Mouse (Mus musculus) MN1 (cell line): ENCODE data around the gene Eif2b1.
"Not testable (repeated sequence)": the region's sequence is repeated elsewhere in the genome, so short reads cannot be mapped to it uniquely, and the experiment has no call there.

ENCODE experiments used
- DNase-seq: peaks from one replicate; pipeline ENCODE4 v3.0.0-alpha.2; 2016; ENCODE audit warnings: low spot score

Eif2b1 gene

DNA sequence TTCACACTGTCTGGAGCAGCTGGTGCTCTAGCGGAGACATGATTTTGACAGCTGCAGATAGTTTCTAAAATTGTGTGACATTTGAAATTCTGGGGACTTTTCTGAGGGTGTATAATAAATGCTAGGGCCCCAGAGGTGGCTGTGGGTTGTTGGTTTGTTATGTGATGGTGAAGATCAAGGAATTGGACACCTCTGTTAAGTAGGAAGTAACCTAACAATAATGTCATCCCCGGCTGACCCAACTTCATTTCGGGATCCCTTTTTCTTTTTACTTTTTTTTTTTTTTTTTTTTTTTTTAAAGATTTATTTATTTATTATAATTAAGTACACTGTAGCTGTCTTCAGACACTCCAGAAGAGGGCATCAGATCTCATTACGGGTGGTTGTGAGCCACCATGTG is 28.2 kb downstream of the Eif2b1 start:
- not testable (repeated sequence) for DNase-seq

DNA sequence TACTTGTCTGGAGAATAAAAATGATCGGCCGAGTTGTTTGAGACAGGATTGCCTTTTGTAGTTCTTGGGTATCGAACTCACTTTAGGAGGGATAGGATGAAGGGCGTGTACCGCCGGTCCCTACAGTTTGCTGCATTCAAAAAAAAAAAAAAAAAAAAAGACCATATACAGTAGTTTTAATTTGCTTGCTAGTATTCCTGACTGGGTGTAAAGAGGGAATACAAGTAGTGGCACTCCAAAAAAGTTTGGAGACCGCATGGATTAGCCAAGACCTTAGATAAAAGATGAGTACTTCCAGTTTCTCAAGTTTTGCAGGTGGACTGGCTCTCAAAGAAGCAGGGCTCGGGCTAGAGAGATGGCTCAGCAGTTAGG is 37.3 kb downstream of the Eif2b1 start:
- DNase-seq = no peak

DNA sequence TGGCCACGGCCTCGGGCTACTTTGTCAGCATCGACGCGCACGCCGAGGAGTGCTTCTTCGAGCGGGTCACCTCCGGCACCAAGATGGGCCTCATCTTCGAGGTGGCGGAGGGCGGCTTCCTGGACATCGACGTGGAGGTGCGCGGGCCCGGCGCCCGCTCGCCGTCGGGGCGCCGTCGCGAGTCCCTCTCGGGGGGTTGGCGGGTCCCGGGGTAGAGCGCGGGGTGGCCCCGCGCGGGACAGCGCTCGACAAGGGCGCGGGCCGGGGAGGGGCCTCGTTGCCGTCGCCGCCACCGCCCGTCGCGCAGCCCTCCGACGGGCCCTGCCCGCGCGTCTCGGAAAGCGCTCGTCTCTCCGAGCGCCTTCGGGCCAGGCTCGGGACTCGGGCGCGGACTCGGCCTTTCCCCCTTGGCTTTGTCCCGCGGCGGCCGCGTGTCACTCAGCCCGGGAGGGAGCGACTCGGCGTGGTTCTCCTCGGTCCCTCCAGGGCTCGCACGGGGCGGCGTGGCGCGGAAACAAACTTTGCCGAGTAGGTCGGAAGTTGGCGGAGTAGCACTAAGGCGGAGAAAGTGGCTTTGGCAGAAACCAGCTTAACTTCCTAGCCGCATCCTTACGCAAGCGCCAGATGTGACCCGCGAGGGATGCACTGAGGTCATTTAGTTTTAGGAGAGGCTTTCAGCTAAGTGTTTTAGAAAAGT is 37.9 kb downstream of the Eif2b1 start:
- peak; percentile 55 for DNase-seq

DNA sequence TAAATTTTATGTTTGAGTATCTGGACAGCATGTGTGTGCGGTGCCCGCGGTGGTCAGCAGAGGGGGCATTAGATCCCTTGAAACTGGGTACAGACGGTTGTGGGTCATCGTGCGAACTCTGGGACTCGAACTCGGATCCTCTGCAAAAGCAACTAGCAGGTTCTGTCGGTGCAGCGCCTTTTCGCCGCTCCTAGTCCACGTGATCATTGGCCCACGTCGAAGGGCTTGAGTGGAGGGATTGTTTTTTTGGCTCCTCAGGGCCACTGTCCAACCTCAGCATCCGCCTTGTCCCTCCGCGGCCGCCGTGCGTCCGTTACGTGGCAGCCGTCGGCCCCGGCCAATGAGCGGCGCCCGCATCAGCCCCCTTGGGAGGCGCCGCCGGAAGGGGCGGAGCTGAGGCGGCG is 38.5 kb downstream of the Eif2b1 start, which contains the start of gene Tmed2:
Gene Tmed2 (plus strand): TSS at position 313 of the 404 bp plus-strand sequence.
- peak; percentile 89 for DNase-seq

DNA sequence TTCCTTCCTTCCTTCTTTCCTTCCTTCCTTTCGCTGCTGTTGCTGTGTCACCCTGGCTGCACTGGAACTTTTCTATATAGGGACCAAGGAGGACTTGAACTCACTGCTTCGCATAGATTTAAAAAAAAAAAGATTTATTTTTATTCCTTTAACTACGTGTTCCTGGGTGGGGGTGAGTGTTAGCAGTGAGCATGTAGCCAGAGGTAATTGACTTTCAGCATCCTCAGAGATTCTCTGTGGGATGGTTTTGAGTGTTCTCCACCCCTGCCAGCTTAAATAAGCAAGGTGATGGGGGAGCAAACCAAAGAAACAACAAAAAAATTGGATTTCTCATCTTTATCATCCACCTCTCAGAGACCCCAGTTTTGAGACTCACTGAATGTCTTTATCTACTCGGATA is 39.0 kb downstream of the Eif2b1 start:
- DNase-seq = no peak

DNA sequence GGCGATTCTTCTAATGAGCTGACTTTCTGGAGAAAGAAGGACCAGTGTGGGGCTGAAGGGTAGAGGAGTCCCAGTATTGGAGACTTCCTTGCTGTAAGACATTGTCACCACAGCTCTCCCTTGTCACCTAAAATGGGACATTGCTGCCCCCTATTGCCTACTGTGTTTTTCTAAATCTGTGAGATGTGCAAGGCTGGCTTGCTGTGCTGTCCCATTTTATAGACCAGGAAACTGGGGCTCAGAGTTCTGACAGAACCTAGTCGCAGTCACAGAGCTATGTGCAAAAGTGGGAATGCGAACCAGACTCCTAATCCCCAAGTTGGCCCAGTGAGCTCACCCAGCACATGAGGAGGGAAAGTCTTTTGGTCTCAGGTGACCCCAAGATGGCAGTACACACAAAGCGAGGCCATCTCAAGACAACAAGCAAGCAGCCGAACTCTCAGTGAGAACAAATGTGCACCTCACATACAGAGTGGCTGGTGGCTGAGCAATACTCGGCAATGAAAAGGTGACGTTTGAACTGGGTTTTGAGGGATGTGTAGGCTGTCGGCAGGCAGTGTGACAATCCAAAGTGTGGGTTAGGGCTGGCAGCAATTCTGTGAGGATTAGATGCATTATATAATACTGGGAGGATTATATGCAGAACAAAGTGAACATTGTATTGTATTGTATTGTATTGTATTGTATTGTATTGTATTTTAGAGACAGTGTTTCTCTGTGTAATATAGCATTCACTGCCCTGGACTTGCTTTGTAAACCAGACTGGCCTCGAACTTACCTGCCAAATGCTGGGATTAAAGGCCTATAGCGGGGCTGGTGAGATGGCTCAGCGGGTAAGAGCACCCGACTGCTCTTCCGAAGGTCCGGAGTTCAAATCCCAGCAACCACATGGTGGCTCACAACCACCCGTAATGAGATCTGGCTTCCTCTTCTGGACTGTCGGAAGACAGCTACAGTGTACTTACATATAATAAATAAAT is 39.8 kb downstream of the Eif2b1 start:
- DNase-seq = peak; percentile 42

DNA sequence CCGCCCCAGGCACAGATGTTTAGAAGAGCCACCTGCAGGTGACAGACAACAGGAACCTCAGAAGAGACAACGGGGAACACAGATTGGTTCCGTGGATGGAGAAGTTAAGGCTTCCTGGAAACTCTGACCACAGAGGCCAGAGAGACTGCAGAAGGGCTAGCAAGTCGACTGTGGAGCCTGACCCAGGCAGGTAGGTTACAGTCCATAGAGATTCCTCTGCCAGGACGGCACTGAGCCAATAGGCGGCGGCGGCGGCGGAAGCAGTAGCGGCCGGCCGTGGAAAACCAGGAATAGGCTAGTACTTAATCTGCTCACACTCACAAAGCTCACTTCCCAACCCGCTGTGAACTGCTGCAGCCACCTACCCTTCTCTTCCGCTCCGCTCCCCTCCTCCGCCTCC is 42.2 kb downstream of the Eif2b1 start:
- peak; percentile 34 for DNase-seq

DNA sequence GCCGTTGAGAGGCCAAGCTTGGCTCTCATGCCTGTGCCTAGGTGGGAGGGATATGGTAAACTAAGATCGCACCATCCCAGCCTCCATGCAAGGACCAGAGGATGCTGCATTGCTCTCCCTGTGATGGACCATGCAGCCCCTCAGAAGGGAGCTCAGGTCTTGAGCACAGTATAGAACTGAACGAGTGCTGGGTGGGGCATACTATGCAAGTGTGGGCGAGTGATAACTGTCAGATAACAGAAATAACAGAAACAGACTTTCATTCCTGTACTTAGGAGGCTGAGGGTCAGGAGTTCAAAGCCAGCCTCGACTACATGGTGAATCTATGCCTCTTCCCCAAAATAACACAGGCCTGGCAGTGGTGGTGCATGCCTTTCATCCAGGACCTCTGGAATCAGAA is 43.9 kb downstream of the Eif2b1 start:
- no peak for DNase-seq

DNA sequence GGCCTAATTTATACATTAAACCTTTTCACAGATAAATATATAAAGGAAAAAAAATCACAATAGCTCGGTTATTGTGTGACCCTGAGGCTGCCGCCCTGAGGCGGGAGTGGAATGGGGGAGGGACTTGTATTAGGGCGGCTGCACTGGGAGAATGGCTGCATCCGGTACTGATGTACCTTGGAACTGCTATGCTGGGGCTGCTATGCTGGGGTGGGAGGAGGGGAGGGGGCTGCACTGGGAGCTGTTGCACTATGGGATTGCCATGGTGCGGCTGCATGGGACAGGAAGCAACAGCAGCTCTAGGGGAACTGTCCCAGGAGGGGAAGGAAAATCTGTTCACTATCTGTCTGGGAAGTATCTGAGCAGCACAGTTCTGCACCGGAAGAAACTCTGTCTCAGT is 46.5 kb downstream of the Eif2b1 start:
- no peak for DNase-seq

DNA sequence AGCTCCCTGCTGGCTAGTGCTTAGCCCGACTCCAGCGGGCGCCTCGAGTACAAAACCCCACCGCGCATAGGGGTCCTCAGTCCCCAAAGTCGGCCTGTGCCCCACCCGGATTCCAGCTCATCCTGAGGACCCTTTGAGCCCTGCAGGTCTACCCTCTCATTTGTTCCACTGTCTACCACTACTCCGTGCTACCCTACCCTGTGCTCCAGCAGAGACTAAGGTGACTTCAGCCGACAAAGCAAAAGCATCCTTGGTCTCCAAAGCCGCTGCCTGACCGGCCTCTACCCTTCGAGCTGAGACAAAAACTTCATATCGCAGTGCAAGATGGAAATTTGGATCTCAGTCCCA is 47.4 kb downstream of the Eif2b1 start:
- no peak for DNase-seq

DNA sequence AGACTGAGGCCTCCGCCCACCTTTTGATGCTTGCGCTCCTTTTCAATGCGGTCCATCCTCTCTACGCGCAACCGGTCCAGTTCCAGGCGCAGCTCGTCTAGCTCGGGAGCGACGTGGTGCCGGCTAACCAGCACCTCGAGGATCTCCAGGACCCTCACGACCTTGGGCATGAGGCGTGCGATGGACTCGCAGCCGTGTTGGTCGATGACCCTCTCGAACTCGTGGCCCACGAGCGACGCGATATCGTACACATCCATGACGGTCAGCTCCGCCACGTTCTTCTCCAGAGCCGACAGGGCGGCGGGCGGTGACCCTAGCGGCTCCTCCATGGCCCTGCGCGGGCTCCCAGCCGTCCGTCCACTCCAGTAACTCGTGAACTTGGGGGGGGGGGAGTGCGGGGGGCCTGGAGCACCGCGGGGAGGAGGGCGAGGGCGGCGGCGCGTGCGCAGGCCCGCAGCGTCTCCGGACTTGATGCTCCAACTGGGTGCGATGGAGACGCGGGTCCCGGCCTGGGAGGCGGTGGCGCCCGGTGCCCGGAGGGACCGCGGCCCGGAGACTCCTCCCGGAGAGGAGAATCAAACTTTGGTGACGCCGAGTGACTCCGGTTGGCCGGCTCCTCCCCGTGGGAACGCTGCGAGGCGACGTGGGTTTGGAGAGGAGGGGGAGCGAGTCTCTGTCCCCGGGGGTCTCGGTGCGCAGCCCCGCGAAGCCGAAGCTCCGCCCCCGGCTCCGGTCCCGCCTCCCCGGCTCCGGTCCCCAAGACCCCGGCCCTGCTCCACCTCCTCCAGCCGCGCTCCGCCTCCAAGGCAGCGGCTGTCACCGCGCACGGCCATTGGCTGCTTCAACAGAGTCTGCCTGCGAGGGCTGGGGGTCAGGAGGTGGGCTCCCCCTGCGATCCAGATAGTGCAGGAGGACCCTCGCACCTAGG is 48.0 kb downstream of the Eif2b1 start, which contains the start of gene Rilpl1:
Gene Rilpl1 (minus strand): TSS at position 737 of the 928 bp plus-strand sequence.
- peak; percentile 60 for DNase-seq

DNA sequence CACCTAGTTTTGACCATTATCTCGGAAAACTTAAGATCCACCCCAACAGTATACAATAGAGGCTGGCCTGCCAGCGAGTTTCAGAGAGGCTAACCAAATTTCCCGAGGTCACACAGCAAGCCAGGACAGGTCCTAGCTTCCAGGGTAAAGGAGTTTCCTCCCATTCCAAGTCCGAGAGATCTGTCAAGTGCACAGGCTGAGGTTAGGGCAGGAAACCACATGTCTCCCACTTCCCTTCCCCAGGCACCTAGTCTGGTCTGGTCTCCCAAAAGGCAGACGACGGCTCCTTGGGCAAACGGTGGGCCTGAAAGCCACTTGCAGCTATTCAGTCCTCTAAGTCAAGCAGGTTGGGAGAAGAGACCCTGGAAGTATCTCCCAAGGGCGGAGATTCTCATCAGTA is 49.2 kb downstream of the Eif2b1 start:
- DNase-seq = no peak

DNA sequence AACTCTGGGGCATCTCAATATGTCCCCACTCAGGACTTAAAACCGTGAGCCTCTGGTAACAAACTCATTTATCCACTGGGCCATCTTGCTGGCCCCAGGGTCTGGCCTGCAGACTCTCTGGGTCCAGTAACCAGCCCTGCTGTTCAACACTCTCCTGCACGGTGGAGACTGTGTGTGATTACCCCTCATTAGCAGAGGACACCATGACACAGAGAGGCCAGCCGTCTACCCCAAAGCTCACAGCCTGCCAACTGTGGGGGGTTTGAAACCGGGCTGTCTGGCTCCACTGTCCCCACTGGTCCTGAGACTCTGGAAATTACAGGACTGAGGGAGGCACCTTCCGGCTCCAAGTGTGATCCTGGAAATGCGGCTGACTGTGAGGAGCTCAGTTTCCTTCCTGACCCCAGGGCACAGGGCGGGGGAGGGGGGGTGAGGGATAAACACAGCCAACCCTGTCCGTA is 49.7 kb downstream of the Eif2b1 start:
- DNase-seq = no peak

DNA sequence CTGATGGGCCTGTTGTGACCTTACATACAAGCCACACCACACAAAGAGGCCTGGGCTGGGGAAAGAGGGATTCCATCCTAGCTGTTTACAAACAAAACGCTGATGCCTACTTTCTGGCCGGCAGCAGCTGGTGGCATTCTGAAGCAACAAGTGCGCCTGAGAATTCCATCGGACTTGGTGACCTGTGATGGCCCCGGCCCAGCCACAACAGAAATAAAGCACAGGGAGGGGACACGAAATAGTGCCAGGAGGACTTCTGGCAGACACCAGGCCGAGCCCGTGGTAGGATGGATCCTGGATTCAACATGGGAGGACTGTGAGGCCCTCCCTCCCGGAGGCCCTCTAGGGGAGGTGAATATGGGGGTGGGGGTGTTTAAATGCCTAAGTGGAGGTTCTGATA is 50.1 kb downstream of the Eif2b1 start:
- DNase-seq = no peak

DNA sequence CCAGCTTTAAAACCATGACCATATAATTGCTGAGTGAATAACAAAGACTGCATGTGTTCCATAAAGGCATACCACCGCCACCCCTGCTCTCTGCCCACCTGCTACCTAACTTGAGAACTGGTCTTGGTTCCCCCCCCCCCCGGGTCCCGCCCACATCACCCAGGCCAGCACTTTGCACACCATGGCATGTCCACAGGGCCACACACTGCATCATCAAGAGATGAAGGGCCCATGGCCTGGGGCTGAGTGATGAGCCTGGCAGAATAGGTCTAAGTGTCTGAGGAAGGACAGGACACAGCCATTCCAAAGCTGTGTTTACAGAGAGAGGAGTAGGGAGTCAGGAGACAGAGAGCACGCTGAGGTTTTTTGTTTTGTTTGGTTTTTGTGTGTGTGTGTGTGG is 50.6 kb downstream of the Eif2b1 start:
- DNase-seq = no peak

DNA sequence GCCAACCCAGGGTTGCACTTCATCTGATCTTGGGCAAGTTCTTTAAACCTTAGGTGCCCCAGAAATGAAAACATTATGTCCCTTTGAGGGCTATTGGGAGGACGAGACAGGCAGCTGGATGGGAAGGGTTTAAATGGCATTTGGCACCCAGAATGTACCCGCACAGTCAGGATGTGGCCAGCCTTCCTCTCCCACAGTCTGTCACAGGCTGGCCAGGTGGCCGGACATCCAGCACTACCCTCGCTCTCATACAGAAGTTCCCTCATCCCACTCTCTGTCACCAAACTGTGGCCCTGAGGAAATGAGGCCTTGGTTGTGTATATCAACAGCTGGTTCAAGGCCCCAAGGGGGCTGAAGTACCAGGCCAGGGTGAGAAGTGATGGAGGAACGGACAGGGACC is 54.0 kb downstream of the Eif2b1 start:
- no peak for DNase-seq

DNA sequence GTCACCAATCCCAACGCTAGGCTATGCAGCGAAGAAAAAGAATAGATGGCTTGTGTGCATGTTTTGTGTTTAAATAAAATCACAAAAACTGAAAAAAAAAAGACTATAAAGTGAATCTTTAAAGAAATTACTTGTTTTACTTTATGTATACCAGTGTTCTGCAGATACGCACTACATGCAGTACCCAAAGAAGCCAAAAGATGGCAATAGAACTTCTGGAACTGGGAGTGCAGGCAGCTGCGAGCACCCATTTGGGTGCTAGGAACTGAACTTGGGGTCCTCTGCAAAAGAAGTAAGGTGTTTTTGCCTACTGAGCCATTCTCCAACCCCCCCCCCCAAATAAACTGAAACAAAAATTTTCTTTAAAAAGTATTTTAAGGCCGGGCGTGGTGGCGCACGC is 55.9 kb downstream of the Eif2b1 start:
- no peak for DNase-seq

DNA sequence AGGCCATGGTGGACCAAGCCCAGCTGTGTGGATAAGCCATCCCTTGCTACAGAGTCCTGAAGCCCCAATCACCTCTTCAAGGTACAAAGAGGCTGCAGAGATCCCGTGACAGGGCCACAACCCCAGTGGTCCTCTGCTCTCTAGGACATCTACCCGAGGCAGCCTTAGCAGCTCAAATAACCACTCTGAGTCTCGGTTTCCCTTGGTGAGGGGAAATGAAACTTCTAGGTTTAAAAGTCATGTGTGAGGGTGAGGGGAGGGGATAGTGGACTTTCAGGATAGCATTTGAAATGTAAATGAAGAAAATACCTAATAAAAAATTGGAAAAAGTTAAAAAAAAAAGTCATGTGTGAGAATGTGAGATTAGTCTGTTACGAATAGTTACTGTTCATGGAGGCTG is 57.3 kb downstream of the Eif2b1 start:
- no peak for DNase-seq
